Mouse (Mus musculus) B cell, adult 67 days (primary cell): ENCODE data around the gene Nup155. TPM values are rescaled to one million over a fixed set of nuclear protein-coding genes. Genes with fewer than 3 reads are reported as not detected.

Experiments
- total RNA-seq, 2 experiments: library from RNA; stranded (reverse); gene quantifications; 4 replicates each; pipeline ENCODE4 v1.2.4; 2023

The Nup155 gene
- total RNA-seq: 10 to 100 TPM; 35.1 to 36.0 TPM

DNA sequence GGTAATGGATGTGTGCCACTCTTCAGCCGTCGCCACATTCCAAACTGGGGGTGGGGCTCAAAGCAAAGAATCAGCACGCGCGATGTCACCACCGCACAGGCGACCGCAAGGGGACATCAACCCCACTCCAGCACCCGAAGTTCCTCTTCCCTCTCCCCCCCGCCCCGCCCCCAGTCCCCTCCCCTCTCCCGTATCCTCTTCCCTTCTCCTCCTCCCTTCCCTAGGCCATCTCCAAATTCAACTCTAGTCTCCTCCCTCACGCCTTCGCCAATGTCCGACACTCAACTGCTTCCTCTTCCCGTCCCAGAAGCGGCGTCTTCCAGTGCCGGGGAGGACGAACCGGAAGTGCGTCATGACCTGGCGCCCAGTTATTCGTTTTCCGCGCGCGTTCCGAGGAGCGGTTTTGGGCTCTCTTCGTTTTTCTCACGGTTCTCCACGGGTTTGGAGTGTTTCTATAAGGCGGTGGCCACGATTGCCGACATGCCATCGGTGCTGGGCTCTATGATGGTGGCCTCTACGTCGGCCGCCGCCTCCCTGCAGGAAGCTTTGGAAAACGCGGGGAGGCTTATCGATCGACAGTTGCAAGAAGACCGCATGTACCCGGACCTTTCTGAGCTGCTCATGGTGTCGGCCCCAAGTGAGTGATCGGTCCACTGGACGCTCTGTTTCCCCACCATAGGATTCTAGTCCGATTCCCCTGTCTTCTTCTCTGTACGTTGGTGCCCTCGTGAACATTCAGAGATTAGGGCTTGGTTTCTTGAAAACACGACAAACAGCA, at the start of gene Nup155:
Gene Nup155, plus strand, starts transcription at position 308 of the 778 bp plus-strand sequence.

DNA sequence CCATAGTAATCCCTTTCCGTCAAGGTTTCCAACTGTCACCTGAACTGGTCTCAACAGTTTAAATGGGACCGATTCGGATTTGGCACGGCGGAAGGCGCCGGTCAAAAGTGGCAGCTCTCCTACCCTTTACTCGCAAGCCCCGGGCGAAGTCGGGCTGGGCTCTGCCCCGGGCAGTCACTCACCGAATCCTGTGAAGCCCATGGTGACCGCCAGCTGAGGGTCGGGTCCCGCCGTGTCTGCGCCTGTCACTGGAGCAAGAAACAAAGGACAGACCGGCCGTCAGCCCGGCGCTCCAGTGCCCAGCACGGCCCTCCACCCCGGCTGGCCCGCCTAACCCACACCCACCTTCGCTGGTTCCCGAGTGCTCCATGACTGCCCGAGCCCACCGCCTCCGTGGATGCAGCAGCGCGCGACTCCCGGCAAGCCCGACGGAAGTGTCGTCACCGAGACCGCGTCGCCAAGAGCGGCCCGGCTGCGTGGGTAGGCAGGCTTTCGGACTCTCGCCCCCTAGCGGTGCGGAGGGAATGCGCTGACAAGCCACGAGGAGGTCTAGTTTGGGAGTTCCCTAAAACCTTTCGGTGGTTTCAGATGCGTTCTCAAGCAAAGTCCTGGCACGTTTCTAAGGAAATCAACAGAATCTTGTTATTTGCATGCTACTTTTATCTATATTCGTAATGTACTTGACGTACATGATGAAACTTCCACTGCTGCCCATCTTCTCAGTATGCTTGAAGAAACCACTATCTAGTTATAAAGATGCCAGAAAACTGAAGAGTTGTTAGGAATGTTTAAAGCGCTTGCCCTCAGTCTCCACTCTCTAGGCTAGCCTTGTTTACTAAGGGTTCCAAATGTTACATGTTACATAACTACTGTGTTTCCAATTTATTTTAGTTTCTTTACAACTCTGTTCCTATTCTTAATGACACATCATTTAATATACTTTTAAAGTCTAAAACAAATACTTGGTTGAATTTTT, 10.0 kb upstream of the Nup155 start, which contains the start of gene Wdr70:
Gene Wdr70, minus strand, starts transcription at position 436 of the 976 bp plus-strand sequence.

GRCm38 (mm10) chr15:8168591-8169265, 59.7 kb downstream of the Nup155 start, which contains the start of gene Cplane1:
Gene Cplane1, plus strand, starts transcription at chr15:8169106.

Other genes starting within 250 kb of the Nup155 start
- 10 to 100 TPM; 35.2 to 35.8 TPM for gene Wdr70, start 10.1 kb upstream of the Nup155 start, total RNA-seq
- gene Cplane1, start 59.8 kb downstream of the Nup155 start, total RNA-seq: 10 to 100 TPM; 13.6 to 15.2 TPM